Mouse (Mus musculus): ENCODE measurements around the gene Btnl9. TPM values are rescaled to one million over a fixed set of nuclear protein-coding genes. Genes with fewer than 3 reads are reported as not detected.
"Not testable (repeated sequence)": the region's sequence is repeated elsewhere in the genome, so short reads cannot be mapped to it uniquely, and the experiment has no call there.

The Btnl9 gene
- polyA plus RNA-seq, 1 experiment: 4.9 TPM

- no peak for TF ChIP-seq CTCF (IDR thresholded peaks at IDR 0.05; ENCODE audit: control insufficient read depth, insufficient read depth, low read length)
- no peak for TF ChIP-seq POLR2A (IDR thresholded peaks at IDR 0.05; ENCODE audit: borderline replicate concordance, control insufficient read depth, low read depth, low read length)
- 62% methylated on average over 2 of the region's 2 CpGs for WGBS
Measured at GRCm38 (mm10) chr11:49191083-49191482, 4.1 kb upstream of the Btnl9 start.

DNA sequence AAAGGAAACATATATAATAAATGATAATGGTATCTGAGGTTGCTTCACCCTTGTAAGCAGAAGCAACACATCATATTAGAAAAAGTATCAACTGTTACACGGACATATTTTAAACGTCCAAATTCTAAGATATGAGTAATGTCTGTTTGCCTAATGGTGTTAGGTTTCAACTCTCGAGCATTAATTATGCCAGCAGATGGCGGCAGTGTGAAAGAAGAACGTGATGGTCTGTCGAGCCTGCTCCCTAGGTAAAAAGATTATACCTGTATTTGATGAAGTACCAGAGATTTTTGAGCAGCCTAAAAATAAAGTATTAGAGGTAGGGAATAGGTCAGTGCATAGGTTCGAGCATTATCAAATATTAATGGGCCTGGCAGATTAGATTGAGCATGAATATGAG is 2.8 kb upstream of the Btnl9 start:
- H3K4me3 ChIP-seq (replicated peaks; ENCODE audit: control insufficient read depth, low read depth, low read length): no peak overlapping the region
- H3K27ac ChIP-seq (ENCODE audit: control insufficient read depth, insufficient read depth, low read depth, low read length, poor library complexity): no peak overlapping the region
- WGBS: 2% methylated on average over 7 of the region's 7 CpGs
- TF ChIP-seq CTCF (IDR thresholded peaks at IDR 0.05; ENCODE audit: control insufficient read depth, insufficient read depth, low read length) (peak; percentile 49), POLR2A (IDR thresholded peaks at IDR 0.05; ENCODE audit: borderline replicate concordance, control insufficient read depth, low read depth, low read length) (no peak)
- no peaks in the 10 kb centered on the region for H3K4me1 ChIP-seq (ENCODE audit: control insufficient read depth, insufficient read depth, low read length)

More at GRCm38 (mm10) chr11:49191083-49191482, 4.1 kb upstream of the Btnl9 start:
- H3K4me3 ChIP-seq (replicated peaks; ENCODE audit: control insufficient read depth, low read depth, low read length): no peak overlapping the region
- H3K4me1 ChIP-seq (ENCODE audit: control insufficient read depth, insufficient read depth, low read length): no peaks in the 10 kb centered on the region; the same call in 1 of the 2 replicates
- H3K27ac ChIP-seq (ENCODE audit: control insufficient read depth, insufficient read depth, low read depth, low read length, poor library complexity): no peak overlapping the region

DNA sequence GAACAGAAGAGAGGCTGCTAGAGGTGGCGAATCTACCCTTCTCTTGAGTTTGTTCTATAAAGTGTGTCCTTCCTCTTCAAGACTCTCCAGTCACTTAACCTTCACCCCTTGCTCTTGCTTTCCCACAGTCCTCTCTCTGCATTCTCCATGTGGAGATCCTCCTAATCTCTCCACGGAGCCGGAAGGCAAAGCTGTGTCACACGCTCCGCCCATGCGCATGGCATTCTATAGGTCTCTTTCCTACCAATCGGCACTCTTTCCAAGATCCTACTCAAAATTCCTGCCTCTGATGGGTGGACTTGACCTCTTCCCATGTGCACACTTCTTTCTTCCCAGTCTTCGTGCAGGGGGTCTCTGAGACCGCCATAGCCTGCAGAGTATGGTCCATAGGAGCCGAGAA is 742 bp upstream of the Btnl9 start:
- no peak overlapping the region for H3K4me3 ChIP-seq (replicated peaks; ENCODE audit: control insufficient read depth, low read depth, low read length)
- H3K4me1 ChIP-seq (ENCODE audit: control insufficient read depth, insufficient read depth, low read length): no peaks in the 10 kb centered on the region
- H3K27ac ChIP-seq (ENCODE audit: control insufficient read depth, insufficient read depth, low read depth, low read length, poor library complexity): no peak overlapping the region
- 86% methylated on average over 10 of the region's 10 CpGs for WGBS
- TF ChIP-seq CTCF (IDR thresholded peaks at IDR 0.05; ENCODE audit: control insufficient read depth, insufficient read depth, low read length) (no peak), POLR2A (IDR thresholded peaks at IDR 0.05; ENCODE audit: borderline replicate concordance, control insufficient read depth, low read depth, low read length) (no peak)

DNA sequence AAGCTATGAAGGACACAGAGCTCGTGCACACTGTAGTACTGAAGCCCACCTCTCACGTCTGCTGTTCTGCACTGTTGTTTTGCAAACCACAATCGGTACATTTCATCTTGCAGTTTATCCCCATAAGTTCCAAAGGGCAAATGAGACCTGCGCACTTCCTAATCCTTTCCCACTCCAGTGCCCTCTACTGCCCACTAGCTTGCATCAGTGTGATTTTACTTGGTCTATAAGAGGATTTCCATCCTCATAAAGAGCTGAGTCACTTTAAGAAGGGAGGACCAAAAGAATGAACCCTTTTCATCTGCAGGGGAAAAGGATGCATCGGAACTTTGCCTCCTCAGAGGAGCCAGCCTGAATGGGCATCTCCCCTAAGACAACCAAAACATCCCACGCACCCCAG is 507 bp downstream of the Btnl9 start:
- WGBS: 72% methylated on average over 6 of the region's 6 CpGs
- Histone ChIP-seq H3K27ac (ENCODE audit: control insufficient read depth, insufficient read depth, low read depth, low read length, poor library complexity) (no peak overlapping the region), H3K4me3 (replicated peaks; ENCODE audit: control insufficient read depth, low read depth, low read length) (no peak overlapping the region), H3K4me1 (ENCODE audit: control insufficient read depth, insufficient read depth, low read length) (no peaks in the 10 kb centered on the region)
- TF ChIP-seq CTCF (IDR thresholded peaks at IDR 0.05; ENCODE audit: control insufficient read depth, insufficient read depth, low read length) (no peak), POLR2A (IDR thresholded peaks at IDR 0.05; ENCODE audit: borderline replicate concordance, control insufficient read depth, low read depth, low read length) (no peak)

DNA sequence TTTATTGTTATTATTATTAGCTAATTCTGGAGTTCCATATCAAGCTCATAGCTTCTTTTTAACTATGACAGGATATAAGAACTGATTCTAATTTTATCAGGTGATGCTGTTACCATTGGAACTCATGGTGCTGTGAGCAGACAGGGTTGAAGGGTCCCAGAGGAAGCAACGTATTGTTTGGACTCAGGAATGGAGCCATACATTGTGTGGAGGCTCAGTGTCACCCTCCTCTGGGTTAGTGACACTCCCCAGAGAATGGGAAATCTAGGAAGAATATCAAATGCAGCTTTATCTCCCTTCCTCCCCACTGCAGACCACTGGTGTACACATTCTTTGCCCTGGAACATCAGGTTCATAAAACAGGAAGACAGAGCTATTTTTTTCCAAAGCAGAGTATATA is 3.8 kb downstream of the Btnl9 start:
- TF ChIP-seq POLR2A (IDR thresholded peaks at IDR 0.05; ENCODE audit: borderline replicate concordance, control insufficient read depth, low read depth, low read length) (no peak), CTCF (IDR thresholded peaks at IDR 0.05; ENCODE audit: control insufficient read depth, insufficient read depth, low read length) (no peak)
- no peaks in the 10 kb centered on the region; the same call in 1 of the 2 replicates for H3K4me1 ChIP-seq (ENCODE audit: control insufficient read depth, insufficient read depth, low read length)
- no peak overlapping the region for H3K27ac ChIP-seq (ENCODE audit: control insufficient read depth, insufficient read depth, low read depth, low read length, poor library complexity)
- no peak overlapping the region for H3K4me3 ChIP-seq (replicated peaks; ENCODE audit: control insufficient read depth, low read depth, low read length)
- 60% methylated on average over 1 of the region's 1 CpGs for WGBS

GRCm38 (mm10) chr11:49176047-49176779 is 10.7 kb downstream of the Btnl9 start:
- not testable (repeated sequence) for H3K4me1 ChIP-seq (ENCODE audit: control insufficient read depth, insufficient read depth, low read length); H3K27ac ChIP-seq (ENCODE audit: control insufficient read depth, insufficient read depth, low read depth, low read length, poor library complexity); H3K4me3 ChIP-seq (replicated peaks; ENCODE audit: control insufficient read depth, low read depth, low read length)
- 72% methylated on average over 4 of the region's 4 CpGs for WGBS

DNA sequence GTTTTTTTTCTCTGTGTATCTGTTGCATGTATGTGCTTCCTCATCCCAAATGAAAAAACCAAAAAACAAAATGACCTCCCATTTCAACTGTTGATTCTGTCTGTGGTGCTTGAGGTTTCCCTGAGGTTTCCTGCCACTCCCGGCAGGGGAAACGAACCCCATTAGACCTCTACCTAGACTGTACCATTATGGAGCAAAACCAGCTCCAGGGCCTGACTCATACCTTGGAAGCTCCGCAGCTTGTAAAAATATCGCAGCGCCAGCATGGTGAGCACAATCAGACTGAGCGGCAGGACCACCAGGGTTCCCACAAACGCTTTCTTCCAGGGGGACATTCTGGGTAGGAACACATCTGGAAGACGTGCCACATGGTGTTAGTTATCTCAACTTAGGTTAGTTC is 11.6 kb downstream of the Btnl9 start:
- TF ChIP-seq POLR2A (IDR thresholded peaks at IDR 0.05; ENCODE audit: borderline replicate concordance, control insufficient read depth, low read depth, low read length) (no peak), CTCF (IDR thresholded peaks at IDR 0.05; ENCODE audit: control insufficient read depth, insufficient read depth, low read length) (no peak)
- 2% methylated on average over 8 of the region's 8 CpGs for WGBS
- peaks cover 6% of the 10 kb centered on the region; the same call in 1 of the 2 replicates for H3K4me1 ChIP-seq (ENCODE audit: control insufficient read depth, insufficient read depth, low read length)
- H3K27ac ChIP-seq (ENCODE audit: control insufficient read depth, insufficient read depth, low read depth, low read length, poor library complexity): no peak overlapping the region
- no peak overlapping the region for H3K4me3 ChIP-seq (replicated peaks; ENCODE audit: control insufficient read depth, low read depth, low read length)

GRCm38 (mm10) chr11:49170576-49170975 is 16.4 kb downstream of the Btnl9 start:
- Histone ChIP-seq H3K27ac (ENCODE audit: control insufficient read depth, insufficient read depth, low read depth, low read length, poor library complexity) (peak overlapping the region; percentile 56), H3K4me1 (ENCODE audit: control insufficient read depth, insufficient read depth, low read length) (peaks cover 6% of the 10 kb centered on the region; the same call in 1 of the 2 replicates), H3K4me3 (replicated peaks; ENCODE audit: control insufficient read depth, low read depth, low read length) (no peak overlapping the region)
- WGBS: 19% methylated on average over 4 of the region's 4 CpGs
- TF ChIP-seq POLR2A (IDR thresholded peaks at IDR 0.05; ENCODE audit: borderline replicate concordance, control insufficient read depth, low read depth, low read length) (no peak), CTCF (IDR thresholded peaks at IDR 0.05; ENCODE audit: control insufficient read depth, insufficient read depth, low read length) (no peak)

All from bone marrow, adult 2 months (tissue).